Mouse (Mus musculus) adrenal gland, postnatal 4 days (tissue): ENCODE measurements around the gene Alox12e. TPM values are rescaled to one million over a fixed set of nuclear protein-coding genes. Genes with fewer than 3 reads are reported as not detected.

Source experiments
- DNase-seq, 2 experiments: peaks; one replicate each; pipeline ENCODE4 v3.0.0; 2021 to 2022; ENCODE audit warnings: low spot score in 2 of 2, mixed read lengths in 2 of 2
- total RNA-seq, 2 experiments: library from RNA; stranded (reverse); gene quantifications; 2 replicates each; pipeline ENCODE4 v1.2.3; 2021

Gene Alox12e
- total RNA-seq, 2 experiments from 2014 or later, result not detected

GRCm38 (mm10) chr11:70288102-70288501 is 34.3 kb downstream of the Alox12e start:
- DNase-seq, result no peak

GRCm38 (mm10) chr11:70285686-70286085 is 36.7 kb downstream of the Alox12e start:
- DNase-seq, result no peak

- DNase-seq, result no peak
These were observed 37.7 kb downstream of the Alox12e start for GRCm38 (mm10) chr11:70284757-70285156.

GRCm38 (mm10) chr11:70283666-70284065 is 38.8 kb downstream of the Alox12e start:
- DNase-seq, result no peak

GRCm38 (mm10) chr11:70280441-70280840 is 42.0 kb downstream of the Alox12e start:
- no peak for DNase-seq

GRCm38 (mm10) chr11:70278961-70279360 is 43.5 kb downstream of the Alox12e start:
- no peak for DNase-seq

GRCm38 (mm10) chr11:70271641-70272040 is 50.8 kb downstream of the Alox12e start:
- no peak for DNase-seq

- DNase-seq, result no peak
These were observed 56.0 kb downstream of the Alox12e start for GRCm38 (mm10) chr11:70266405-70266804.

- no peak for DNase-seq
These were observed 56.6 kb downstream of the Alox12e start for GRCm38 (mm10) chr11:70265819-70266218.

Other genes starting within 250 kb of the Alox12e start
- gene Asgr2, start 230.0 kb downstream of the Alox12e start, total RNA-seq, result 10 to 100 TPM in 1 of 2 experiments, 1 to 10 TPM in 1; 1.8 to 14.6 TPM
- 1 to 10 TPM in 1 of 2 experiments, under 1 TPM in 1; 0.90 to 1.7 TPM for gene Mgl2, start 192.3 kb downstream of the Alox12e start, total RNA-seq
- gene Clec10a, start 166.4 kb downstream of the Alox12e start, total RNA-seq, result 1 to 10 TPM; 2.1 to 3.5 TPM
- gene Slc16a11, start 109.9 kb downstream of the Alox12e start, total RNA-seq, result 1 to 10 TPM in 1 of 2 experiments, under 1 TPM in 1; 0.71 to 2.9 TPM
- gene Slc16a13, start 101.6 kb downstream of the Alox12e start, total RNA-seq, result 10 to 100 TPM in 1 of 2 experiments, 1 to 10 TPM in 1; 6.2 to 10.9 TPM
- gene Bcl6b, start 92.8 kb downstream of the Alox12e start, total RNA-seq, result 10 to 100 TPM; 23.8 to 33.4 TPM
- gene 0610010K14Rik, start 84.7 kb downstream of the Alox12e start, total RNA-seq, result 10 to 100 TPM; 70.1 to 72.5 TPM
- gene Gm21988, start 82.8 kb downstream of the Alox12e start, total RNA-seq, result 1 to 10 TPM; 4.5 to 8.1 TPM
- 100 to 1,000 TPM; 160 to 164 TPM for gene Rnasek, start 82.8 kb downstream of the Alox12e start, total RNA-seq
- 1 to 10 TPM; 3.4 to 3.7 TPM for gene Alox12, start 67.3 kb downstream of the Alox12e start, total RNA-seq
- gene Alox15, start 29.4 kb upstream of the Alox12e start, total RNA-seq, result 1 to 10 TPM in 1 of 2 experiments, under 1 TPM in 1; 0.95 to 1.5 TPM
- gene Pelp1, start 87.4 kb upstream of the Alox12e start, total RNA-seq, result 10 to 100 TPM; 37.2 to 40.5 TPM
- 10 to 100 TPM; 30.4 to 32.3 TPM for gene Arrb2, start 110.0 kb upstream of the Alox12e start, total RNA-seq
- gene Med11, start 129.3 kb upstream of the Alox12e start, total RNA-seq, result 10 to 100 TPM; 17.3 to 18.6 TPM
- 1 to 10 TPM; 2.2 to 2.3 TPM for gene Zmynd15, start 136.8 kb upstream of the Alox12e start, total RNA-seq
- 1 to 10 TPM; 5.8 to 7.4 TPM for gene Cxcl16, start 137.4 kb upstream of the Alox12e start, total RNA-seq
- gene Tm4sf5, start 182.6 kb upstream of the Alox12e start, total RNA-seq, result 1 to 10 TPM; 1.3 TPM
- under 1 TPM; 0.51 to 0.64 TPM for gene Vmo1, start 192.0 kb upstream of the Alox12e start, total RNA-seq
- gene Gltpd2, start 196.6 kb upstream of the Alox12e start, total RNA-seq, result 1 to 10 TPM in 1 of 2 experiments, not detected in 1; 5.0 TPM
- 100 to 1,000 TPM; 289 to 310 TPM for gene Psmb6, start 202.7 kb upstream of the Alox12e start, total RNA-seq
- gene Gm40193, start 210.3 kb upstream of the Alox12e start, total RNA-seq, result not detected
- 10 to 100 TPM; 11.8 to 15.4 TPM for gene Pld2, start 217.4 kb upstream of the Alox12e start, total RNA-seq
- gene Mink1, start 240.3 kb upstream of the Alox12e start, total RNA-seq, result 10 to 100 TPM; 67.7 to 67.8 TPM